Mouse (Mus musculus) effector memory CD4-positive, alpha-beta T cell, adult 7 months (primary cell): Measurements from ENCODE around the gene Fam219a. TPM values are rescaled to one million over a fixed set of nuclear protein-coding genes. Genes with fewer than 3 reads are reported as not detected.

Experiments used
- polyA plus RNA-seq: library from polyadenylated mRNA; unstranded; fragments of 100-300 nt; shearing (Covaris generic); gene quantifications from one replicate; pipeline ENCODE4 v1.2.1, GENCODE M21; 2017

Gene Fam219a
- 5.5 TPM for polyA plus RNA-seq

DNA sequence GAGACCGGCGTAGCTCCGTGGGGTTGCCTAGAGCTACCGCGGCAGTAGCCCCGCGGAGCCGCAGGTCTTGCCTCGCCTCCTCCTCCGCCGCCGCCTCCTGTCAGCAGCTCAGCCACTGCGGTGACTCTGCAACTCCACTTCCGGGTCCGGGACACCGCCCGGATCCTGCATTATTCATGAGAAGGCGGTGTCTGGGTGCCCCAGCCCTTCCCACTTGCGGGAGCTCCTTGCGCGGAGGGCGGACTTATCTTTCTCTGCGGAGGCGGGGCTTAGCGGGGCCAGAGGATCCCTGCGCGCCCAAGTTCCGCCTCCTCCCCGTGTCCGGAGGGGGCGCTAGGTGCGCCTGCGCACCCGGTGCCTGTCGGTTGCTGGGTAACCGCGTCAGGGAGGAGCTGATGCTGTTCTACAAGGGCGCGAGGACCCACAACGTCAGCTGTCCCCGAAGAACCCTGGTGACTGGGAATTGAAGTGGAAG lies at the start of gene Fam219a, which contains the start of gene Dnaic1:
Fam219a (minus strand) TSS at position 128 of the 475 bp plus-strand sequence.
Dnaic1 (plus strand) TSS at position 365 of the 475 bp plus-strand sequence.

DNA sequence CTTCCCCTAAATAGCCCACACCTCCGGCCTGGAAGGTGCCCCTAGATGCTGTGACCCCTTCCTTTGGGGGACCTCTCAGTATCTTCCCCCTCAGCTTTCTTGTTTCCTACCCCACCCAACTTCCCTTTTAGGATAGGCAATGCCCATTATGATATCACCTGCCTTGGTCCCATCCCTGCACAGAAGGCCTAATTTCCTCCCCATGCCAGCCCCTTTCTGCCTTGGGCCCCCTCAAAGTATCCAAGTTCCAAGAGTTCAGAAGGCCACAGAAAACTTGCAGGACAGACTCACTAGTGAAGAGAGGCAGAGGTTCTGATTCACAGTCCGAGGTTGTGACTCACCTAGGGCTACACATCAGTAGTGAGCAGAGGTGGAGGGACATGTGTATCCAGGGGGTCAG lies 52.1 kb downstream of the Fam219a start, which contains the start of gene 1110017D15Rik:
1110017D15Rik (minus strand) TSS at position 101 of the 400 bp plus-strand sequence.

DNA sequence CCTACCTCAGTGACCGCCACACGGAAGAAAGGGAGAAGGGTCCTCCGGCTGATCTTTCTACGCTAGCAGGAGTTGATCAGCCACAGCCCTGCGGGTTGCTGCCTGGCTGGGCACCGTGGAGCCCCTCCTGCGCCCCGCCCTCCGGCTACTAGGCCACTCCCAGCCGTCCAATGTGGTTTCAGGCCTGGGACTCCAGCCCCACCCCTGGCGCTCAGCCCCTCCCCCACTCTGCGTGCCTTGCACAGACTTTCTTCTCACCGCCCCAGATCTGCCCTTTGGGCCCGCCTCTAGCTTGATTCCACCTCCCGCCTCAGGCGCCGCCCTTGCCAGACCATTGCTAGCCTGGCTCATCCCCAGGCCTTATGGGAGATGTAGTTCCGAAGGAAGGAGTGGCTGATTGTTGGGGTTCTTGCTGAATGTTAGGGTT lies 66.3 kb downstream of the Fam219a start, which contains the start of gene AI464131:
AI464131 (minus strand) TSS at position 91 of the 427 bp plus-strand sequence.

Other genes starting within 250 kb of the Fam219a start
- gene Ubap1, start 220.5 kb downstream of the Fam219a start, polyA plus RNA-seq: 120 TPM
- 0.69 TPM for gene Kif24, start 104.7 kb downstream of the Fam219a start, polyA plus RNA-seq
- 5.1 TPM for gene Nudt2, start 104.4 kb downstream of the Fam219a start, polyA plus RNA-seq
- gene AI464131, start 66.5 kb downstream of the Fam219a start, polyA plus RNA-seq: 0.48 TPM
- not detected for gene 1110017D15Rik, start 52.2 kb downstream of the Fam219a start, polyA plus RNA-seq
- not detected for gene Dnaic1, start 237 bp upstream of the Fam219a start, polyA plus RNA-seq
- gene Enho, start 70.8 kb upstream of the Fam219a start, polyA plus RNA-seq: 0.80 TPM
- gene Cntfr, start 127.6 kb upstream of the Fam219a start, polyA plus RNA-seq: not detected
- gene Il11ra1, start 130.5 kb upstream of the Fam219a start, polyA plus RNA-seq: 6.0 TPM
- 22.3 TPM for gene Rpp25l, start 144.0 kb upstream of the Fam219a start, polyA plus RNA-seq
- gene Dctn3, start 153.6 kb upstream of the Fam219a start, polyA plus RNA-seq: 118 TPM
- gene Arid3c, start 161.6 kb upstream of the Fam219a start, polyA plus RNA-seq: not detected
- 62.1 TPM for gene Galt, start 185.7 kb upstream of the Fam219a start, polyA plus RNA-seq
- gene Sigmar1, start 186.6 kb upstream of the Fam219a start, polyA plus RNA-seq: 23.5 TPM
- gene Ccl27a, start 204.7 kb upstream of the Fam219a start, polyA plus RNA-seq: 7.6 TPM